ENCODE assay signal across 8 mouse cellular contexts in genomic region chr3:144205351-144206153, GRCm38 (mm10). TPM values are rescaled to one million over a fixed set of nuclear protein-coding genes. Genes with fewer than 3 reads are reported as not detected.
DNase-seq lines count a peak whose midpoint lies in the region; ATAC-seq and TF ChIP-seq lines count a peak whose summit lies in the region.

No protein-coding gene starts in this region.

- no peak for TF ChIP-seq CTCF in intestine, postnatal 0 days (IDR thresholded peaks at IDR 0.05; ENCODE audit: low read depth)

- H3K4me2 ChIP-seq in intestine, postnatal 0 days (replicated peaks; ENCODE audit: low read depth), result peak overlapping the region; percentile 91
- H3K4me2 ChIP-seq in midbrain, embryonic 11.5 days, result peak overlapping the region; percentile 94

- H3K36me3 ChIP-seq in intestine, postnatal 0 days (ENCODE audit: control insufficient read depth, insufficient read depth), result no peaks in the 10 kb centered on the region
- no peaks in the 10 kb centered on the region for H3K36me3 ChIP-seq in midbrain, embryonic 11.5 days (ENCODE audit: control insufficient read depth, insufficient read depth, low read length)

- H3K27me3 ChIP-seq in intestine, postnatal 0 days (replicated peaks; ENCODE audit: control insufficient read depth, insufficient read depth, low read length), result no peaks in the 10 kb centered on the region
- H3K27me3 ChIP-seq in midbrain, embryonic 11.5 days (ENCODE audit: control insufficient read depth, insufficient read depth, low read length), result no peaks in the 10 kb centered on the region; the same call in 1 of the 2 replicates

- intact Hi-C loops in left cerebral cortex, postnatal 4 days (cut with DNase I), result loop anchor here (10.0 kb wide), 2 partner anchors 189 to 961 kb away; no protein-coding TSS in a partner anchor

- peak overlapping the region; percentile 97 for H3K27ac ChIP-seq in intestine, postnatal 0 days (ENCODE audit: low read depth, low read length)
- H3K27ac ChIP-seq in midbrain, embryonic 11.5 days (ENCODE audit: low read depth, low read length), result peak overlapping the region; percentile 98

- H3K4me1 ChIP-seq in intestine, postnatal 0 days (replicated peaks; ENCODE audit: control insufficient read depth, insufficient read depth, low read length), result no peaks in the 10 kb centered on the region
- H3K4me1 ChIP-seq in midbrain, embryonic 11.5 days (ENCODE audit: control insufficient read depth, insufficient read depth, low read length), result peaks cover 14% of the 10 kb centered on the region

- ATAC-seq in intestine, postnatal 0 days, result peak; percentile 93
- peak; percentile 92 for ATAC-seq in midbrain, embryonic 11.5 days (ENCODE audit: low FRiP score)

- peak overlapping the region; percentile 84 for H3K4me3 ChIP-seq in intestine, postnatal 0 days (ENCODE audit: low read depth, low read length)
- H3K4me3 ChIP-seq in midbrain, embryonic 11.5 days (ENCODE audit: low read depth, low read length), result peak overlapping the region; percentile 80

- no peaks in the 10 kb centered on the region for H3K9me3 ChIP-seq in intestine, postnatal 0 days (ENCODE audit: control insufficient read depth)
- H3K9me3 ChIP-seq in midbrain, embryonic 11.5 days (ENCODE audit: control insufficient read depth, low read length), result no peaks in the 10 kb centered on the region

- DNase-seq in adrenal gland, adult 2 months, result peak; percentile 97
- DNase-seq in embryo, embryonic 11 days, result peak; percentile 97
- peak; percentile 81 to 93 for DNase-seq in gastrocnemius, postnatal 4 days (ENCODE audit: low spot score in 2 of 2)
- DNase-seq in left cerebral cortex, postnatal 4 days, result peak; percentile 96
- peak; percentile 99 for DNase-seq in midbrain, embryonic 11.5 days (ENCODE audit: low spot score, missing footprints)
- DNase-seq in right cerebral cortex, postnatal 4 days, result peak; percentile 86
- peak; percentile 98 for DNase-seq in yolk sac, embryonic 10.5 days (ENCODE audit: low spot score)

- under 1% methylated on average over 66 of the region's 69 CpGs for WGBS in intestine, postnatal 0 days
- WGBS in midbrain, embryonic 11.5 days, result under 1% methylated on average over 52 of the region's 69 CpGs

- H3K9ac ChIP-seq in intestine, postnatal 0 days (ENCODE audit: low read depth, low read length), result peak overlapping the region; percentile 93
- peak overlapping the region; percentile 93 for H3K9ac ChIP-seq in midbrain, embryonic 11.5 days (ENCODE audit: low read length)

RNA-seq across cellular contexts. Expression of gene Lmo4, which starts 0.5 kb away (rescaled TPM):
- 10 to 100 TPM; 59.0 to 93.4 TPM for total RNA-seq in adrenal gland, adult 2 months (2021)
- polyA plus RNA-seq in adrenal gland, adult 2 months (2012; rRNA removed), result 103 and 112 TPM in 2 replicates
- total RNA-seq in gastrocnemius, postnatal 4 days (2021), result 10 to 100 TPM; 29.2 to 31.3 TPM
- polyA plus RNA-seq in intestine, postnatal 0 days (2015; fragmentation: Nextera tagmentation; extraction: Ambion mirVana), result 23.5 and 26.3 TPM in 2 replicates
- 100 to 1,000 TPM; 268 to 293 TPM for total RNA-seq in left cerebral cortex, postnatal 4 days (2021)
- 41.5 and 49.0 TPM in 2 replicates for polyA plus RNA-seq in midbrain, embryonic 11.5 days (2014; fragmentation: Nextera tagmentation; extraction: Ambion mirVana)

Comparison
In these comparisons a context has a peak if more than half of its experiments do, and no peak if none do; other contexts are left out.
1. Peak in every context shown above with its lines: DNase-seq, ATAC-seq, H3K4me3 ChIP-seq and H3K27ac ChIP-seq.